Mouse (Mus musculus) right cerebral cortex, postnatal 4 days (tissue): ENCODE results near the gene Abcc10.

Experiments
- DNase-seq: peaks from one replicate; pipeline ENCODE4 v3.0.0-alpha.2; 2022

Gene Abcc10

GRCm38 (mm10) chr17:46327906-46328534, at the start of gene Abcc10:
Gene Abcc10 (minus strand): TSS chr17:46328352.
- DNase-seq = peak; percentile 91

- no peak for DNase-seq
Observed at GRCm38 (mm10) chr17:46371783-46372182, 43.6 kb upstream of the Abcc10 start.

GRCm38 (mm10) chr17:46351026-46351700, 23.0 kb upstream of the Abcc10 start:
- no peak for DNase-seq

- no peak for DNase-seq
Observed at GRCm38 (mm10) chr17:46341208-46341607, 13.1 kb upstream of the Abcc10 start.

GRCm38 (mm10) chr17:46336475-46336874, 8.3 kb upstream of the Abcc10 start:
- no peak for DNase-seq

GRCm38 (mm10) chr17:46328723-46329122, 571 bp upstream of the Abcc10 start:
- DNase-seq = no peak

- DNase-seq = peak; percentile 28
Observed at GRCm38 (mm10) chr17:46327413-46327905, 693 bp downstream of the Abcc10 start.

GRCm38 (mm10) chr17:46322046-46322823, 5.9 kb downstream of the Abcc10 start:
- DNase-seq = no peak

GRCm38 (mm10) chr17:46320492-46320891, 7.7 kb downstream of the Abcc10 start:
- DNase-seq = no peak

GRCm38 (mm10) chr17:46315813-46316212, 12.3 kb downstream of the Abcc10 start:
- no peak for DNase-seq

- DNase-seq = no peak
Observed at GRCm38 (mm10) chr17:46313135-46313715, 14.9 kb downstream of the Abcc10 start.

- no peak for DNase-seq
Observed at GRCm38 (mm10) chr17:46310515-46310914, 17.6 kb downstream of the Abcc10 start.

- no peak for DNase-seq
Observed at GRCm38 (mm10) chr17:46309835-46310234, 18.3 kb downstream of the Abcc10 start.

GRCm38 (mm10) chr17:46306956-46307355, 21.2 kb downstream of the Abcc10 start:
- DNase-seq = no peak

GRCm38 (mm10) chr17:46304184-46304583, 24.0 kb downstream of the Abcc10 start:
- DNase-seq = no peak

- no peak for DNase-seq
Observed at GRCm38 (mm10) chr17:46301892-46302291, 26.3 kb downstream of the Abcc10 start.

- peak; percentile 85 for DNase-seq
Observed at GRCm38 (mm10) chr17:46298220-46298913, 29.8 kb downstream of the Abcc10 start.

GRCm38 (mm10) chr17:46297364-46298219, 30.6 kb downstream of the Abcc10 start, which contains the start of gene Dlk2:
Gene Dlk2 (plus strand): TSS chr17:46297421.
- peak; percentile 70 for DNase-seq

GRCm38 (mm10) chr17:46297028-46297363, 31.2 kb downstream of the Abcc10 start:
- DNase-seq = no peak

- DNase-seq = no peak
Observed at GRCm38 (mm10) chr17:46296601-46297000, 31.6 kb downstream of the Abcc10 start.

- no peak for DNase-seq
Observed at GRCm38 (mm10) chr17:46287678-46288095, 40.5 kb downstream of the Abcc10 start.

GRCm38 (mm10) chr17:46285407-46285806, 42.7 kb downstream of the Abcc10 start:
- DNase-seq = no peak
